17 mouse cellular contexts compared by ENCODE assay signal in the genomic region with DNA sequence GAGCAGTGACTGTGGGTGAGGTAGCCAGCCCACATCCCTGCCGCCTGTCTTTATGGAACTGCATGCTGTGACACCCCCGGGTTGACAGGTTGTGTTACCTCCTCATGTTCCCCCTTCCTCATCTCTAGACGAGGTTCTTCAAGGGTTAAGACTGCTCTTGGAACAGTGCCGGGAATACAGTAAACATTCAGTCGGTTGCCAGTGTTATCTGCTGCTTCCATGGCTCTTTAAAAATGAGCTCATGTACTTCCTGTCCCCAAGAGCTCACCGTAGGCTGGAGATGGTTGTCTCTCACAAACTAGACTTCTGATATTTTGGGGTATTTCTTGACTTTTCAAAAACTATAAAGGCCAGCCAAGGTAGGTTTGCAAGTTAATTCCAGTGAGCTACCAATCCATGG. TPM values are rescaled to one million over a fixed set of nuclear protein-coding genes. Genes with fewer than 3 reads are reported as not detected.
DNase-seq lines count a peak whose midpoint lies in the region; ATAC-seq and TF ChIP-seq lines count a peak whose summit lies in the region.
"Had no signal": no experiment of that assay in that cellular context is flagged by ENCODE, and none has a peak within 500 bp of the region (broad histone marks: within the 10 kb centered on the region; RNA-seq: fewer than 3 reads in every experiment).

No protein-coding gene starts in this region.

- intact Hi-C loops in heart, postnatal 10 days (cut with DNase I): loop anchor here (5.0 kb wide), 1 partner anchor 42 kb away; a partner anchor contains a TSS
- intact Hi-C loops in heart, postnatal 14 days (cut with DNase I): loop anchor here (5.0 kb wide), 1 partner anchor 42 kb away; a partner anchor contains a TSS

- H3K4me1 ChIP-seq in midbrain, postnatal 0 days (ENCODE audit: insufficient read depth, low read length): 0 out of 2 replicates have a peak, but pooled peaks cover 6% of the 10 kb centered on the region
- peaks cover 24% of the 10 kb centered on the region for H3K4me1 ChIP-seq in midbrain, embryonic 13.5 days (replicated peaks)

- DNase-seq in heart, adult 11 months: peak; percentile 33
- no peak for DNase-seq in heart, postnatal 10 days
- DNase-seq in heart, postnatal 4 days: peak; percentile 27
- no peak for DNase-seq in heart, postnatal 14 days
- peak; percentile 36 for DNase-seq in midbrain, postnatal 0 days (ENCODE audit: low spot score)
- no peak for DNase-seq in layer of hippocampus, adult 11-12 months (ENCODE audit: low spot score)
- DNase-seq: adrenal gland, adult 8-10 months; cerebellum, adult 11-12 months; spleen, adult 18-20 months had no signal

- WGBS in midbrain, postnatal 0 days: 68% methylated on average over 6 of the region's 6 CpGs
- 70% methylated on average over 6 of the region's 6 CpGs for WGBS in midbrain, embryonic 13.5 days

- TF ChIP-seq CTCF in midbrain, postnatal 0 days (IDR thresholded peaks at IDR 0.05): no peak

- H3K36me3 ChIP-seq in midbrain, postnatal 0 days (ENCODE audit: insufficient read depth, low read length): no peaks in the 10 kb centered on the region
- H3K36me3 ChIP-seq in midbrain, embryonic 13.5 days: 0 out of 2 replicates have a peak, but pooled peaks cover 5% of the 10 kb centered on the region
- H3K36me3 ChIP-seq: kidney, embryonic 15.5 days; limb, embryonic 12.5 days had no signal

- ATAC-seq in midbrain, postnatal 0 days (ENCODE audit: low FRiP score): no peak
- no peak for ATAC-seq in midbrain, embryonic 13.5 days
- no peak for ATAC-seq in erythroblast, adult 5-6 weeks (replicated peaks; ENCODE audit: low FRiP score, poor library complexity, severe bottlenecking)
- ATAC-seq: midbrain, embryonic 16.5 days had no signal

- no peaks in the 10 kb centered on the region for H3K27me3 ChIP-seq in midbrain, postnatal 0 days (ENCODE audit: insufficient read depth, low read length)
- no peaks in the 10 kb centered on the region for H3K27me3 ChIP-seq in midbrain, embryonic 13.5 days
- H3K27me3 ChIP-seq: kidney, embryonic 15.5 days; limb, embryonic 12.5 days had no signal

- H3K9me3 ChIP-seq in midbrain, postnatal 0 days (ENCODE audit: low read length): no peaks in the 10 kb centered on the region
- no peaks in the 10 kb centered on the region for H3K9me3 ChIP-seq in midbrain, embryonic 13.5 days
- H3K9me3 ChIP-seq: kidney, embryonic 15.5 days had no signal

- H3K27ac ChIP-seq in midbrain, postnatal 0 days (ENCODE audit: low read depth, low read length): no peak overlapping the region
- no peak overlapping the region for H3K27ac ChIP-seq in midbrain, embryonic 13.5 days
- H3K27ac ChIP-seq: layer of hippocampus, adult 2 months; left cerebral cortex, adult 2 months; limb, embryonic 12.5 days; liver, embryonic 14.5 days had no signal

- no peak overlapping the region for H3K4me3 ChIP-seq in midbrain, postnatal 0 days (ENCODE audit: low read depth, low read length)
- H3K4me3 ChIP-seq in midbrain, embryonic 13.5 days (replicated peaks): no peak overlapping the region
- H3K4me3 ChIP-seq: kidney, embryonic 15.5 days; layer of hippocampus, adult 2 months; left cerebral cortex, adult 2 months; limb, embryonic 12.5 days had no signal

- no peak overlapping the region for H3K9ac ChIP-seq in midbrain, postnatal 0 days (replicated peaks; ENCODE audit: low read length, poor library complexity, severe bottlenecking)
- no peak overlapping the region for H3K9ac ChIP-seq in midbrain, embryonic 13.5 days (replicated peaks)
- H3K9ac ChIP-seq: kidney, embryonic 15.5 days; limb, embryonic 12.5 days; liver, embryonic 14.5 days had no signal

- no peak overlapping the region for H3K4me2 ChIP-seq in midbrain, postnatal 0 days (ENCODE audit: low read depth, low read length, poor library complexity, severe bottlenecking)
- no peak overlapping the region for H3K4me2 ChIP-seq in midbrain, embryonic 13.5 days (replicated peaks)
- H3K4me2 ChIP-seq: kidney, embryonic 15.5 days; limb, embryonic 12.5 days had no signal

RNA-seq across cellular contexts. Expression of a gene that starts 41.6 kb away (rescaled TPM):
- total RNA-seq in heart, postnatal 10 days (2021): 1 to 10 TPM; 8.2 to 8.4 TPM
- total RNA-seq in heart, postnatal 4 days (2021): 10 to 100 TPM; 11.9 to 13.2 TPM
- 1 to 10 TPM; 4.0 to 4.6 TPM for total RNA-seq in heart, postnatal 14 days (2021)
- total RNA-seq in midbrain, postnatal 0 days (2014; rRNA removed): 31.0 and 31.1 TPM in 2 replicates
- 21.6 and 28.5 TPM in 2 replicates for polyA plus RNA-seq in midbrain, postnatal 0 days (2015; fragmentation: Nextera tagmentation; extraction: Ambion mirVana)
- 40.1 and 40.9 TPM in 2 replicates for polyA plus RNA-seq in midbrain, embryonic 13.5 days (2015; fragmentation: Nextera tagmentation; extraction: Ambion mirVana)
- total RNA-seq in erythroblast, adult 5-6 weeks (2015; ENCODE audit: low replicate concordance): not detected in 2 replicates
- not detected in 2 replicates for total RNA-seq in erythroblast, adult 5-6 weeks (2017; ENCODE audit: low replicate concordance)

Comparison
In these comparisons a context has a peak if more than half of its experiments do, and no peak if none do; other contexts are left out.
1. DNase-seq: peak in heart, adult 11 months (single experiment), heart, postnatal 4 days (single experiment) and midbrain, postnatal 0 days (single experiment); none in heart, postnatal 10 days (0 of 2), heart, postnatal 14 days (0 of 2) and layer of hippocampus, adult 11-12 months (single experiment).
2. RNA of a gene that starts 41.6 kb away (total RNA-seq): 31.0 to 31.1 TPM in midbrain, postnatal 0 days, 11.9 to 13.2 TPM in heart, postnatal 4 days, 8.2 to 8.4 TPM in heart, postnatal 10 days and 4.0 to 4.6 TPM in heart, postnatal 14 days; not detected in erythroblast, adult 5-6 weeks; every median in the first group is over 4 times any median in the second.